In the genomic region with DNA sequence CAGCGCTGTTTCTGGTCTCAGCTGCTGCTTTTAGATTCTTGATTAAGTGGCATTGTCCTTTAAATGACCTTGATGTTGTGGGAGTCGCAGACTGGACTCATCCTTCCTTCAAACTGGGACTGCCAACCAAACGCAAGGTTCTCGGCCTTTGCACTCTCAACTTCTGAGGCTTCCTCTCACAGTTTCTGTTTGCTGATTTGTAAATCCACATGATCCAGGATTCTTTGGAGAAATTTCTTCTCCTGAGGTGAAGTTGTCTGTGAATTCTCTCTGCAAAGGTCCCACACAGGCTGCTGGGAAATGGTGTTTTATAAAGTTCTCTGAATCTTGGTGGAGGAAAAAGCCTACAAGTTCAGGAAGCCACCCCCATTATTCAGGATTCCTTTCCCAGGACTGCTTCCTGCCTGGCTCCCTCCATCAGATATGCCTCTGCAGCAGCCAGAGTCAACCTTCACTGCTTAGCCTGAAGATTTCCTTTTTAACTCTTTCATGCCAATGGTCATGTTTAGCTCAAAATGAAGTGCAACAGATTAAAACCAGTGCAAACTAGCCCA, we compare ENCODE assay signal across 11 mouse cellular contexts.
DNase-seq lines count a peak whose midpoint lies in the region; ATAC-seq and TF ChIP-seq lines count a peak whose summit lies in the region.
"Had no signal": no experiment of that assay in that cellular context is flagged by ENCODE, and none has a peak within 500 bp of the region (broad histone marks: within the 10 kb centered on the region; RNA-seq: fewer than 3 reads in every experiment).

No protein-coding gene starts in this region.

- 16% methylated on average over 4 of the region's 4 CpGs for WGBS in heart, embryonic 13.5 days
- 13% methylated on average over 4 of the region's 4 CpGs for WGBS in lung, embryonic 16.5 days
- 15% methylated on average over 4 of the region's 4 CpGs for WGBS in heart, postnatal 0 days
- WGBS in stomach, embryonic 16.5 days, result 27% methylated on average over 4 of the region's 4 CpGs

- no peaks in the 10 kb centered on the region for H3K27me3 ChIP-seq in heart, embryonic 13.5 days (replicated peaks)
- no peaks in the 10 kb centered on the region for H3K27me3 ChIP-seq in lung, embryonic 16.5 days (ENCODE audit: control insufficient read depth, insufficient read depth, low read depth, low read length)
- no peaks in the 10 kb centered on the region for H3K27me3 ChIP-seq in heart, postnatal 0 days (ENCODE audit: control insufficient read depth, insufficient read depth, low read length)
- H3K27me3 ChIP-seq in stomach, embryonic 16.5 days (ENCODE audit: control insufficient read depth, insufficient read depth, low read length), result no peaks in the 10 kb centered on the region
- H3K27me3 ChIP-seq: CH12.LX had no signal

- H3K27ac ChIP-seq in heart, embryonic 13.5 days (replicated peaks), result peak overlapping the region; percentile 86
- H3K27ac ChIP-seq in lung, embryonic 16.5 days (ENCODE audit: low read length), result peak overlapping the region; percentile 76
- H3K27ac ChIP-seq in heart, postnatal 0 days (ENCODE audit: low read depth), result peak overlapping the region; percentile 67
- peak overlapping the region; percentile 56 for H3K27ac ChIP-seq in stomach, embryonic 16.5 days (ENCODE audit: low read length)
- H3K27ac ChIP-seq: macrophage had no signal

- TF ChIP-seq CTCF in heart, postnatal 0 days (IDR thresholded peaks at IDR 0.05; ENCODE audit: low read depth), result no peak

- peaks cover 24% of the 10 kb centered on the region for H3K4me1 ChIP-seq in heart, embryonic 13.5 days
- peaks cover 15% of the 10 kb centered on the region for H3K4me1 ChIP-seq in lung, embryonic 16.5 days (replicated peaks; ENCODE audit: control insufficient read depth, insufficient read depth, low read length)
- H3K4me1 ChIP-seq in heart, postnatal 0 days (ENCODE audit: control insufficient read depth, insufficient read depth), result peaks cover 11% of the 10 kb centered on the region; the same call in 1 of the 2 replicates
- H3K4me1 ChIP-seq in stomach, embryonic 16.5 days (ENCODE audit: control insufficient read depth, insufficient read depth, low read length), result peaks cover 10% of the 10 kb centered on the region

- no peak for TF ChIP-seq EP300 in heart, postnatal 0 days (IDR thresholded peaks at IDR 0.05; ENCODE audit: low read depth)

- no peak for ATAC-seq in heart, embryonic 13.5 days (ENCODE audit: extremely low read depth, insufficient number of reproducible peaks, low FRiP score, low TSS enrichment)
- ATAC-seq in lung, embryonic 16.5 days (ENCODE audit: low read depth), result peak; percentile 68; the same call in 1 of the 2 replicates
- ATAC-seq in heart, postnatal 0 days (ENCODE audit: insufficient read depth, low read depth), result peak; percentile 67
- ATAC-seq in stomach, embryonic 16.5 days (ENCODE audit: insufficient read depth, low FRiP score), result no peak
- ATAC-seq in inflammation-experienced regulatory T-cells, adult 6 months, result no peak

- peak overlapping the region; percentile 47 for H3K4me2 ChIP-seq in heart, embryonic 13.5 days
- H3K4me2 ChIP-seq in lung, embryonic 16.5 days (ENCODE audit: low read depth, low read length), result peak overlapping the region; percentile 12; the same call in 1 of the 2 replicates
- peak overlapping the region; percentile 21; the same call in 1 of the 2 replicates for H3K4me2 ChIP-seq in heart, postnatal 0 days (ENCODE audit: low read depth, low read length)
- H3K4me2 ChIP-seq in stomach, embryonic 16.5 days (ENCODE audit: low read depth, low read length), result peak overlapping the region; percentile 5; the same call in 1 of the 2 replicates

- no peaks in the 10 kb centered on the region for H3K36me3 ChIP-seq in heart, embryonic 13.5 days
- H3K36me3 ChIP-seq in lung, embryonic 16.5 days (ENCODE audit: control insufficient read depth, insufficient read depth, low read length), result no peaks in the 10 kb centered on the region
- no peaks in the 10 kb centered on the region for H3K36me3 ChIP-seq in heart, postnatal 0 days (replicated peaks; ENCODE audit: control insufficient read depth, insufficient read depth, low read length)
- no peaks in the 10 kb centered on the region for H3K36me3 ChIP-seq in stomach, embryonic 16.5 days (ENCODE audit: control insufficient read depth, insufficient read depth, low read length)

- peak overlapping the region; percentile 37; the same call in 1 of the 2 replicates for H3K9ac ChIP-seq in heart, embryonic 13.5 days
- H3K9ac ChIP-seq in lung, embryonic 16.5 days (ENCODE audit: low read length), result peak overlapping the region; percentile 41; the same call in 1 of the 2 replicates
- H3K9ac ChIP-seq in heart, postnatal 0 days (replicated peaks; ENCODE audit: low read depth, low read length), result no peak overlapping the region
- peak overlapping the region; percentile 46; the same call in 1 of the 2 replicates for H3K9ac ChIP-seq in stomach, embryonic 16.5 days (ENCODE audit: low read length)

- H3K4me3 ChIP-seq in heart, embryonic 13.5 days, result peak overlapping the region; percentile 10; the same call in 1 of the 2 replicates
- H3K4me3 ChIP-seq in lung, embryonic 16.5 days (ENCODE audit: low read length), result no peak overlapping the region
- H3K4me3 ChIP-seq in heart, postnatal 0 days (ENCODE audit: low read depth, low read length), result no peak overlapping the region
- no peak overlapping the region for H3K4me3 ChIP-seq in stomach, embryonic 16.5 days (replicated peaks; ENCODE audit: low read length)

- H3K9me3 ChIP-seq in heart, embryonic 13.5 days, result no peaks in the 10 kb centered on the region
- H3K9me3 ChIP-seq in lung, embryonic 16.5 days (ENCODE audit: control insufficient read depth, low read length), result no peaks in the 10 kb centered on the region
- H3K9me3 ChIP-seq in heart, postnatal 0 days (replicated peaks; ENCODE audit: control insufficient read depth, low read length), result no peaks in the 10 kb centered on the region
- H3K9me3 ChIP-seq in stomach, embryonic 16.5 days (replicated peaks; ENCODE audit: control insufficient read depth, low read length), result no peaks in the 10 kb centered on the region

- no peak for DNase-seq in heart, adult 8-10 months (ENCODE audit: low spot score)
- DNase-seq in lung, postnatal 25 days (ENCODE audit: low spot score), result no peak
- DNase-seq in heart, postnatal 0 days (ENCODE audit: low spot score), result peak; percentile 54
- DNase-seq: cerebellum, adult 11 months; thymus, postnatal 25 days had no signal

Comparison
In these comparisons a context has a peak if more than half of its experiments do, and no peak if none do; other contexts are left out.
1. ATAC-seq: peak in lung, embryonic 16.5 days (single experiment) and heart, postnatal 0 days (single experiment); none in heart, embryonic 13.5 days (single experiment), stomach, embryonic 16.5 days (single experiment) and inflammation-experienced regulatory T-cells, adult 6 months (single experiment).
2. Peak in every context shown above with its lines, with median percentiles within 50 percentile points of each other: H3K27ac ChIP-seq and H3K4me2 ChIP-seq.